Mouse (Mus musculus) T-cell, adult 2 months (primary cell): ENCODE results near the gene B4galt7.
"Not testable (repeated sequence)": the region's sequence is repeated elsewhere in the genome, so short reads cannot be mapped to it uniquely, and the experiment has no call there.

ENCODE experiments used
- DNase-seq: peaks from one replicate; pipeline ENCODE4 v3.0.0; 2022; ENCODE audit warnings: low spot score

B4galt7 gene

GRCm38 (mm10) chr13:55596802-55597201 is 2.9 kb upstream of the B4galt7 start:
- DNase-seq: no peak

- DNase-seq: peak; percentile 66
These were observed 961 bp downstream of the B4galt7 start for GRCm38 (mm10) chr13:55600657-55601056.

GRCm38 (mm10) chr13:55601611-55602010 is 1.9 kb downstream of the B4galt7 start:
- DNase-seq: peak; percentile 76

- no peak for DNase-seq
These were observed 4.9 kb downstream of the B4galt7 start for GRCm38 (mm10) chr13:55604606-55605005.

GRCm38 (mm10) chr13:55606899-55607623 is 7.4 kb downstream of the B4galt7 start:
- no peak for DNase-seq

- DNase-seq: no peak
These were observed 7.9 kb downstream of the B4galt7 start for GRCm38 (mm10) chr13:55607624-55608006.

GRCm38 (mm10) chr13:55611996-55612395 is 12.3 kb downstream of the B4galt7 start:
- no peak for DNase-seq

GRCm38 (mm10) chr13:55613471-55613870 is 13.8 kb downstream of the B4galt7 start:
- DNase-seq: no peak

GRCm38 (mm10) chr13:55619328-55619727 is 19.6 kb downstream of the B4galt7 start:
- DNase-seq: no peak

GRCm38 (mm10) chr13:55620275-55620674 is 20.6 kb downstream of the B4galt7 start:
- DNase-seq: no peak

GRCm38 (mm10) chr13:55622156-55622648 is 22.5 kb downstream of the B4galt7 start:
- DNase-seq: not testable (repeated sequence)

- peak; percentile 86 for DNase-seq
These were observed 23.2 kb downstream of the B4galt7 start, which contains the start of gene Caml for GRCm38 (mm10) chr13:55622649-55623541. TSS of gene Caml (plus strand) at chr13:55623005.

- DNase-seq: peak; percentile 89
These were observed 35.0 kb downstream of the B4galt7 start, which contains the start of gene Ddx46 for GRCm38 (mm10) chr13:55634639-55635127. TSS of gene Ddx46 (plus strand) at chr13:55635027.

- DNase-seq: no peak
These were observed 35.5 kb downstream of the B4galt7 start for GRCm38 (mm10) chr13:55635146-55635571.

GRCm38 (mm10) chr13:55636185-55636983 is 36.7 kb downstream of the B4galt7 start:
- peak; percentile 52 for DNase-seq

- peak; percentile 71 for DNase-seq
These were observed 40.8 kb downstream of the B4galt7 start for GRCm38 (mm10) chr13:55640480-55640879.

- DNase-seq: peak; percentile 53
These were observed 44.8 kb downstream of the B4galt7 start for GRCm38 (mm10) chr13:55644525-55644924.

GRCm38 (mm10) chr13:55650098-55650497 is 50.4 kb downstream of the B4galt7 start:
- DNase-seq: no peak

- no peak for DNase-seq
These were observed 51.3 kb downstream of the B4galt7 start for GRCm38 (mm10) chr13:55650980-55651379.
